Mouse (Mus musculus) CH12.LX (cell line): ENCODE measurements around the gene Pcyox1. TPM values are rescaled to one million over a fixed set of nuclear protein-coding genes. Genes with fewer than 3 reads are reported as not detected.

Source experiments
- DNase-seq: peaks from one replicate; pipeline ENCODE4 v3.0.0-alpha.2; 2013; ENCODE audit errors: extremely low read depth
- H3K27ac ChIP-seq: 2 replicates; pipeline ENCODE4 v1.5.1; 2012; ENCODE audit warnings: low read depth, mild to moderate bottlenecking, control low read depth, moderate library complexity; ENCODE audit not compliant: insufficient read depth
- H3K27me3 ChIP-seq: replicated peaks from 2 replicates; pipeline ENCODE3; 2012; ENCODE audit warnings: inconsistent platforms
- H3K36me3 ChIP-seq, 2 experiments: replicated peaks in 1 of 2; 2 replicates each; pipeline versions ENCODE3 to v1.6.1; 2012; ENCODE audit warnings: inconsistent platforms in 1 of 2, low read length in 1 of 2, mild to moderate bottlenecking in 1 of 2, mixed read lengths in 1 of 2, moderate library complexity in 1 of 2; ENCODE audit not compliant: control insufficient read depth in 1 of 2, insufficient read depth in 1 of 2
- H3K4me1 ChIP-seq, 2 experiments: 2 replicates each; pipeline ENCODE4 v1.6.1; 2012; ENCODE audit warnings: inconsistent platforms in 1 of 2, moderate library complexity in 1 of 2; ENCODE audit not compliant: insufficient read depth in 2 of 2, control insufficient read depth in 1 of 2
- H3K4me2 ChIP-seq: 2 replicates; pipeline ENCODE4 v1.6.1; 2012; ENCODE audit warnings: low read depth, mild to moderate bottlenecking, control low read depth; ENCODE audit not compliant: poor library complexity, insufficient read depth, severe bottlenecking
- H3K4me3 ChIP-seq, 3 experiments: fragments of 150-350 bp in 1 of 3; sonication (generic) in 1 of 3; replicated peaks in 1 of 3; 2 replicates each; pipeline versions ENCODE3 to v1.5.1; 2011 to 2012; ENCODE audit warnings: low read depth in 2 of 3, low read length in 2 of 3, mild to moderate bottlenecking in 2 of 3, moderate library complexity in 2 of 3, control low read depth in 1 of 3, improper control_type of control experiment in 1 of 3, inconsistent platforms in 1 of 3, mixed read lengths in 1 of 3; ENCODE audit not compliant: poor library complexity in 1 of 3
- H3K79me2 ChIP-seq: replicated peaks from 2 replicates; pipeline ENCODE4 v1.6.1; 2012; ENCODE audit warnings: mild to moderate bottlenecking, moderate library complexity; ENCODE audit not compliant: control insufficient read depth, poor library complexity, insufficient read depth, severe bottlenecking; ENCODE audit errors: extremely low read depth
- H3K9ac ChIP-seq: 2 replicates; pipeline ENCODE4 v1.6.1; 2012; ENCODE audit warnings: low read depth, mild to moderate bottlenecking, control low read depth, moderate library complexity; ENCODE audit not compliant: insufficient read depth
- H3K9me3 ChIP-seq: replicated peaks from 2 replicates; pipeline ENCODE3; 2012; ENCODE audit warnings: low read length, inconsistent platforms, mixed read lengths
- BHLHE40 ChIP-seq: IDR thresholded peaks from 2 replicates; pipeline ENCODE4 v1.6.1; 2011; ENCODE audit warnings: mild to moderate bottlenecking, low read depth, low read length, improper control_type of control experiment
- CHD2 ChIP-seq: IDR thresholded peaks from 2 replicates; pipeline ENCODE4 v1.6.1; 2011; ENCODE audit warnings: low read length, improper control_type of control experiment
- E2F4 ChIP-seq: IDR thresholded peaks from 2 replicates; pipeline ENCODE4 v1.6.1; 2011; ENCODE audit warnings: low read depth, low read length, improper control_type of control experiment; ENCODE audit not compliant: insufficient replicate concordance
- ETS1 ChIP-seq: conservative IDR thresholded peaks from 2 replicates; pipeline ENCODE4 v1.6.1; 2012; ENCODE audit warnings: low read depth, mild to moderate bottlenecking, inconsistent platforms, low read length, improper control_type of control experiment, moderate library complexity
- GABPA ChIP-seq: IDR thresholded peaks from 2 replicates; pipeline ENCODE4 v1.6.1; 2012; ENCODE audit warnings: low read depth, low read length, improper control_type of control experiment, inconsistent platforms; ENCODE audit not compliant: insufficient replicate concordance
- IRF4 ChIP-seq: IDR thresholded peaks from 2 replicates; pipeline ENCODE4 v1.6.1; 2014; ENCODE audit warnings: low read depth, mild to moderate bottlenecking, inconsistent platforms, low read length, improper control_type of control experiment
- JUN ChIP-seq: IDR thresholded peaks from 2 replicates; pipeline ENCODE4 v1.6.1; 2011; ENCODE audit warnings: low read depth, mild to moderate bottlenecking, low read length, improper control_type of control experiment, moderate library complexity; ENCODE audit not compliant: insufficient read depth
- MAFK ChIP-seq: IDR thresholded peaks from 2 replicates; pipeline ENCODE4 v1.6.1; 2011; ENCODE audit warnings: low read length, improper control_type of control experiment; ENCODE audit not compliant: insufficient replicate concordance
- MAX ChIP-seq: IDR thresholded peaks from 2 replicates; pipeline ENCODE4 v1.6.1; 2011; ENCODE audit warnings: low read length, improper control_type of control experiment
- NELFE ChIP-seq: IDR thresholded peaks from 2 replicates; pipeline ENCODE4 v1.6.1; 2011; ENCODE audit warnings: low read depth, low read length, improper control_type of control experiment
- NRF1 ChIP-seq: IDR thresholded peaks from 2 replicates; pipeline ENCODE4 v1.6.1; 2014; ENCODE audit warnings: low read depth, mild to moderate bottlenecking, inconsistent platforms, low read length, improper control_type of control experiment, moderate library complexity
- PAX5 ChIP-seq: IDR thresholded peaks from 2 replicates; pipeline ENCODE4 v1.6.1; 2012; ENCODE audit warnings: low read length, inconsistent platforms, mixed read lengths
- POLR2A ChIP-seq: IDR thresholded peaks from 2 replicates; pipeline ENCODE4 v1.6.1; 2011; ENCODE audit warnings: low read depth, mild to moderate bottlenecking, improper control_type of control experiment, low read length
- RCOR1 ChIP-seq: conservative IDR thresholded peaks from 2 replicates; pipeline ENCODE4 v1.6.1; 2012; ENCODE audit warnings: low read depth, mild to moderate bottlenecking, inconsistent platforms, low read length, improper control_type of control experiment
- SIN3A ChIP-seq: IDR thresholded peaks from 2 replicates; pipeline ENCODE4 v1.6.1; 2012; ENCODE audit warnings: low read length, improper control_type of control experiment, inconsistent platforms
- SMC3 ChIP-seq: IDR thresholded peaks from 2 replicates; pipeline ENCODE4 v1.6.1; 2011; ENCODE audit warnings: low read depth, low read length, improper control_type of control experiment
- TBP ChIP-seq: conservative IDR thresholded peaks from 2 replicates; pipeline ENCODE4 v1.6.1; 2011; ENCODE audit warnings: low read depth, low read length, improper control_type of control experiment
- UBTF ChIP-seq: IDR thresholded peaks from 2 replicates; pipeline ENCODE4 v1.6.1; 2012; ENCODE audit warnings: low read depth, mild to moderate bottlenecking, inconsistent platforms, low read length, improper control_type of control experiment, moderate library complexity
- USF1 ChIP-seq: IDR thresholded peaks from 2 replicates; pipeline ENCODE4 v1.6.1; 2014; ENCODE audit warnings: low read depth, mild to moderate bottlenecking, inconsistent platforms, low read length, improper control_type of control experiment
- dilution Hi-C: fragments of 300-500 bp; cut with MboI; formaldehyde crosslinking; loops from 2 replicates; pipeline ENCODE4 v1.14.3; 2020; ENCODE audit warnings: low sequenced_read_pairs; ENCODE audit not compliant: extremely low pct_unique_long_range_greater_than_20kb, extremely low pct_ligation_motif_present
- in situ Hi-C: fragments of 300-500 bp; cut with MboI; formaldehyde crosslinking; loops from 3 replicates; pipeline ENCODE4 v1.14.3; 2019; ENCODE audit warnings: low sequenced_read_pairs, low pct_ligation_motif_present, low pct_unique_long_range_greater_than_20kb, mixed read lengths
- polyA plus RNA-seq: library from polyadenylated mRNA; unstranded; fragments of >175 nt; gene quantifications from 2 replicates; pipeline ENCODE4 v1.2.1, GENCODE M21; 2012; ENCODE audit warnings: low read depth; ENCODE audit not compliant: insufficient read length
- total RNA-seq, 2 experiments: library from RNA; depleted of rRNA; stranded (reverse); fragments of 300-350 nt in 1 of 2; fragments of >200 nt in 1 of 2; gene quantifications; 2 replicates each; pipeline ENCODE4 v1.2.3; 2012 to 2014

Pcyox1 gene
- total and polyA plus RNA-seq, 3 experiments = 8.7 to 12.9 (median 12.8) TPM

DNA sequence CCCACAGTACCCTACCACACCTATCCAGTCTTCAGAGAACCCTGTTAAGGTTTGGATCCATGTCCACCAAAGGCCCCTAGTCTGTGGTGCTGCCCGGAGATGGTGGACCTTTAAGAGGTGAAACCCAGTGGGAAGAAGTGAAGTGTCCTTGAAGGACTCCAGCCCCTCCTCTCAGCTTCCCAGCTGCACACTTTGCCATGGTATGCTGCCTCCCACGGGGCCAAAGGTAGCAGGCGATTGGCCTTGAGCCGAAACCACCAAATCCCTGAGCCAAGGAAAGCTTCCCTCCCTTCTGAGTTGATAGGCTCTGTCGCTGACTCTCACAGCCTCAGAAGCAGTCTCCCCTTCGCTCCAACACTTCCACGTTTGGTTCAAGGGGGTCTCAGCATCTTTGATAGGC lies 36.3 kb downstream of the Pcyox1 start:
- no peak for DNase-seq
- no peak overlapping the region for H3K27ac ChIP-seq
- H3K4me3 ChIP-seq = no peak overlapping the region
- no peaks in the 10 kb centered on the region for H3K36me3 ChIP-seq
- peaks cover 74% of the 10 kb centered on the region for H3K27me3 ChIP-seq
- peaks cover 6% of the 10 kb centered on the region for H3K9me3 ChIP-seq
- in situ Hi-C loops = loop anchor here (5.0 to 25.0 kb wide), 2 partner anchors 233 to 348 kb away; partner anchors contain the start of gene Figla
- H3K4me2 ChIP-seq = no peak overlapping the region
- peaks cover 0 to 5% of the 10 kb centered on the region in 2 experiments; a peak in 1 of 4 replicates for H3K4me1 ChIP-seq
- no peak for TF ChIP-seq USF1
- no peak for TF ChIP-seq SIN3A
- no peak for TF ChIP-seq TBP
- no peak for TF ChIP-seq E2F4
- no peak for TF ChIP-seq IRF4
- no peak for TF ChIP-seq RCOR1
- no peak for TF ChIP-seq PAX5
- TF ChIP-seq MAX = no peak
- TF ChIP-seq BHLHE40 = no peak
- TF ChIP-seq POLR2A = no peak
- TF ChIP-seq ETS1 = no peak
- TF ChIP-seq NELFE = no peak
- TF ChIP-seq SMC3 = no peak
- no peak for TF ChIP-seq MAFK
- no peak for TF ChIP-seq CHD2
- TF ChIP-seq UBTF = no peak
- dilution Hi-C loops = no loop called here
- no peak overlapping the region for H3K9ac ChIP-seq
- H3K79me2 ChIP-seq = peaks cover under 1% of the 10 kb centered on the region; the same call in 1 of the 2 replicates

DNA sequence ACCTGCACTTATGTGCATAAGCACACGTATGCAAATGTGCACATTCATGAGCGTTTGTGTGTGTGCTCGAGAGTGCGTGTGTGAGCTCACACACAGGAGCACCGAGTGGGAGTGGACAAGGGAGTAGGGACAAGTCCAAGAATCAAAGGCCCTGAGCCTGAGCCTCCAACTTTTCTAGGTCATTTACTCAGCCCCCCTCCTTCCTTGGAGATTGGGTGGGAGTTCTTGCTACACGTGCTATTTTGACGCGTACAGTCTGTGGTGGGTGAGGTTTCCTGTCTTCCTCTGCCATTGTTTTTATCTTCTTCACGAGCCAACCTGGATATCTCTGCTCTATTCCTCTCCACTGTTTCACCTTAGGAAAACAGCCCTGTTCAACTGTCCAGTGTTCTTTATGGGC lies 40.0 kb downstream of the Pcyox1 start:
- H3K4me2 ChIP-seq = no peak overlapping the region
- in situ Hi-C loops (loop anchor here (25.0 kb wide), 1 partner anchor 345 kb away; the partner anchor contains the start of gene Figla), dilution Hi-C loops (no loop called here)
- no peak overlapping the region for H3K9ac ChIP-seq
- no peak for DNase-seq
- no peak overlapping the region for H3K4me3 ChIP-seq
- H3K36me3 ChIP-seq = no peaks in the 10 kb centered on the region
- H3K27me3 ChIP-seq = peaks cover 87% of the 10 kb centered on the region
- no peaks in the 10 kb centered on the region for H3K79me2 ChIP-seq
- peaks cover 6% of the 10 kb centered on the region for H3K9me3 ChIP-seq
- no peaks in the 10 kb centered on the region for H3K4me1 ChIP-seq
- H3K27ac ChIP-seq = no peak overlapping the region
- TF ChIP-seq POLR2A = no peak
- TF ChIP-seq E2F4 = no peak
- no peak for TF ChIP-seq JUN
- no peak for TF ChIP-seq NRF1
- TF ChIP-seq GABPA = no peak
